Mouse (Mus musculus) megakaryocyte, embryonic 14.5 days (primary cell): ENCODE data around the gene Epo. TPM values are rescaled to one million over a fixed set of nuclear protein-coding genes. Genes with fewer than 3 reads are reported as not detected.

Source experiments
- H3K27me3 ChIP-seq: replicated peaks from 2 replicates; pipeline ENCODE3; 2012; ENCODE audit warnings: inconsistent platforms
- H3K36me3 ChIP-seq: replicated peaks from 2 replicates; pipeline ENCODE3; 2012; ENCODE audit warnings: low read length, inconsistent platforms, mixed read lengths
- H3K4me1 ChIP-seq: 2 replicates; pipeline ENCODE4 v1.6.1; 2012; ENCODE audit warnings: inconsistent platforms
- H3K4me3 ChIP-seq: replicated peaks from 2 replicates; pipeline ENCODE3; 2012; ENCODE audit warnings: moderate library complexity, mild to moderate bottlenecking, inconsistent platforms
- H3K9me3 ChIP-seq: 2 replicates; pipeline ENCODE4 v1.6.1; 2012; ENCODE audit warnings: inconsistent platforms
- FLI1 ChIP-seq: IDR thresholded peaks from 2 replicates; pipeline ENCODE4 v1.6.1; 2012; ENCODE audit warnings: low read length, inconsistent platforms, mixed read lengths
- GATA1 ChIP-seq: IDR thresholded peaks from 3 replicates; pipeline ENCODE4 v1.6.1; 2012; ENCODE audit warnings: mixed read lengths, low read length, inconsistent platforms, borderline replicate concordance
- polyA plus RNA-seq: library from polyadenylated mRNA; stranded (reverse); fragments of >175 nt; gene quantifications from 2 replicates; pipeline ENCODE4 v1.2.3, GENCODE M21; 2012; ENCODE audit warnings: low replicate concordance; ENCODE audit not compliant: insufficient read depth

Gene Epo
- polyA plus RNA-seq, 1 experiment, result not detected

DNA sequence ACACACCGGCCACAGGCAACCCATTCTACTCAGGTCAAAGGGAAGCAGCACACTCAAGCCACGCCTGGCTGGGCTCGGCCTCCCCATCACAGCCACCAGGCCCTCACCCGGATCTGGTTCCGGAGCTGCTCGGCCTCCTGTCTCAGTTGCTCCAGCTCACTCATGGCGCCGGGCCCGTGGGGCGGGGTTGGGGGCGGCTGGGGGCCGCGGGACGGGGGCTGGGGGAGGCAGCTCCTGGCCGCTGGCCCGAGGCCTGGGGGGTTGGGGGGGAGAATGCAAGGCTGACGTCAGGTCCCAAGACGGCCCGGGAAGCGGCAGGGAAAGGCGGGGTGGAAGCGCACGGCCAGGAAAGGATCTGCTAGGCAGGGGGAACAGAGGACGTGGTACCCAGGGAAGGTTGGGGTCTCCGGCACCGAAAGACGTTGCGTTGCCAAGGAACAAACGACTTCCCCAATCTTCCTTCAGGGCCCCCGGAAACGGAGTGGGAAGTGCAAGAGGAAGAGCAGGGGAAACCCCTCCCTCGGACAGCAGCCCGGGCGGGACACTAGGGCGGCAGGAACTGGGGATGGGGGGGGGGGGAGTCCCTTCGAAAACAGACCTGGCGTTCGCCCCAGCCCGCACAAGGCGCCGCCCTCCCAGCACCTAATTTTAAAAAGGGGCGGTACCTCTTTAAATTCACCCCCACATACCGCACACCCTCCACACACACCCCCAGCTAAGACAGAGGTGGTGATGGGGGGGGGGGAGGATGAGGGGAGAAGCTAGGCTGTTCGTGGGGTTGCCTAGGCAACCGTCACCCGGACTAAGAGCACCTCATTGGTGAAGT, 2.2 kb downstream of the Epo start:
- Histone ChIP-seq H3K36me3 (peaks cover 49% of the 10 kb centered on the region), H3K9me3 (no peaks in the 10 kb centered on the region), H3K27me3 (no peaks in the 10 kb centered on the region), H3K4me3 (peak overlapping the region; percentile 99), H3K4me1 (peaks cover 54% of the 10 kb centered on the region)
- no peak for TF ChIP-seq FLI1
- TF ChIP-seq GATA1, result no peak

- Histone ChIP-seq H3K36me3 (peaks cover 56% of the 10 kb centered on the region), H3K9me3 (no peaks in the 10 kb centered on the region), H3K4me1 (peaks cover 49% of the 10 kb centered on the region), H3K4me3 (peak overlapping the region; percentile 99), H3K27me3 (no peaks in the 10 kb centered on the region)
- TF ChIP-seq GATA1, result no peak
- TF ChIP-seq FLI1, result no peak
Observed at GRCm38 (mm10) chr5:137530075-137530474, 3.0 kb downstream of the Epo start.

DNA sequence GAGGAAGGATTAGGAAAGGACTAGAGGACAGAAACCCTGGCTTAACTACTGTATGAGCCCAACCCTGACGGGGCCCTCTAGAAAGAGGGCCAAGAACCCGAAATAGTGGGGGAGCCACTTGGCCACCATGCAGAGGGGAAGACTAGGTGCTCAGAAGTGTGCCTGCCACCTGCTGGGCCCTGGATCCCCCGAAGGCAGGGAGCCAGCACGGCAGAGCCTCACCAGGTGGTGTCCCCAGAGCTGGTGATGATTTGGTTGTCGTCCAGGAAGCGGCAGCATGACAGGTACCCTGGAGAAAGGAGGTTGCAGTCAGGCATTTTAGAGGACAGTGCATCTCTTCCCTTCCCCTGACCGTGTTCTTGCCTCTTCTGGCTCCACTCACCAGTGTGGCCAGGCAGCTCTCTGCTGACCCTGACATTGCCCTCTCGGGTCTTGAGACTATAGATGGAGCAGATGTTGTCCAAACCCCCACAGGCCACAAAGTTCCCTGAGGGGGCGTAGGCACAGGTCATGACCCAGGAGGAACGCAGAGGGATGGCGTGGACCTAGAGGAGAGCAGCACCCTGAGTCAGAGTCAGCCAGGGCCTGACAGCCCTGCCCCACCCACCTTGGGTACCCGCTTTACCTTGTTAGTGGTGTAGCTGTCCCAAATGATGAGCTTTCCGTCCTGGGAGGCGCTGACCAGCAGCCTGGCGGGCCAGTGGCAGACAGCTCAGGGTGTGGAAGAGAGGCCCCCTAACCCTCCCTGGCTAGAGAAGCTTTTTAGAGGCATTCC, 3.6 kb downstream of the Epo start:
- TF ChIP-seq FLI1 (no peak), GATA1 (no peak)
- Histone ChIP-seq H3K27me3 (no peaks in the 10 kb centered on the region), H3K36me3 (peaks cover 63% of the 10 kb centered on the region), H3K9me3 (no peaks in the 10 kb centered on the region), H3K4me3 (peak overlapping the region; percentile 4), H3K4me1 (peaks cover 43% of the 10 kb centered on the region)

DNA sequence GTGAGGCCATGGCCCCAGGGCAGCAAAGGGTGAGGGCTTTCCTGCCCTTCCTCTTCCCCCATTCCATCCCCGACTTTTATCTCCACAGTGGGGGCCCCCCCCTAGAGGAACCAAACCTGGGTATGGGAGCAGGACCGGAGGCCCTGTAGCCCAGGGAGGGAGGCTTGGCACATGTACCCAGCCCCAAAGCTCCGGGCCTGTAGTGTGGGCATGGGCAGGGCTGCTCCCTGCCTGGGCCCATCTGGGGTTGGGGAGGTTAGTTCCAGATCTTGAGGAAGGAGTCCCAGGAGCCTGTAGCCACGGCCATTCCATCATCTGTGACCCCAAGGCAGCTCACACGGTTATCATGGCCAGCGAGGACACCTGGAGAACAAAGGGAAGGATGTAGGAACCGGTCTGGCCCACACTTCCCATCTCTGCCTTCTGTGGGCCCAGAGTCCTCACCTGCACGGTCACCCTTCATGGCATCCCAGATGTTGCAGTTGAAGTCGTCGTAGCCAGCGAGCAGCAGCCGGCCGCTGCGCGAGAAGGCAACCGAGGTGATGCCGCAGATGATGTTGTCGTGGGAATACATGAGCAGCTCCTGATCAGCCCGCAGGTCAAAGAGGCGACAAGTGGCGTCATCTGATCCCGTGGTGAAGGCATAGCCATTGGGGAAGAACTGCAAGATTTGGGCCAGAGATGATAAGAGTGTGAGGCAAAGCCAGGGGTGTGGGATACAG, 4.6 kb downstream of the Epo start:
- Histone ChIP-seq H3K36me3 (peaks cover 73% of the 10 kb centered on the region), H3K9me3 (no peaks in the 10 kb centered on the region), H3K4me1 (peaks cover 39% of the 10 kb centered on the region), H3K4me3 (peak overlapping the region; percentile 54), H3K27me3 (no peaks in the 10 kb centered on the region)
- TF ChIP-seq GATA1, result no peak
- no peak for TF ChIP-seq FLI1

DNA sequence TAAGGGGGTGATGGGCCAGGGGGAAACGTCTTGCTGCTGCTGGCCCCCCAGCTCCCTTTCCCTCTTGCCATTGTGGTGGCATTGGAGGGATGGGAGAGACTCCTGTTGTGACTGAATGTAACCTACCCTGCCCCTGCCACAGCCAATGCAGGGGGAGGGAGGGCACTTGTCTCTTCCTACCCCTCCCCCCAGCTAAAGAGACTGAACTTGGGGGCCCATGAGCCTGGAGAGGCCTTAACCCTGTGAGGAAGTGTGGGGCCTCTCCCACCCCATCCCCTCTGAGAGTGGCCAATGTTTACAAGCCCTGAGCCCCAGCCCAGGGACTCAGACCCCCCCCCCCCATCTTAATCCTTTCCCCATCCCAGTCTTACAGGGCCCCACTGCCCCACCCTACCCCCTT, 5.6 kb downstream of the Epo start:
- H3K4me1 ChIP-seq, result peaks cover 39% of the 10 kb centered on the region
- no peak for TF ChIP-seq FLI1
- no peak for TF ChIP-seq GATA1
- H3K27me3 ChIP-seq, result no peaks in the 10 kb centered on the region
- H3K36me3 ChIP-seq, result peaks cover 83% of the 10 kb centered on the region
- H3K4me3 ChIP-seq, result no peak overlapping the region
- H3K9me3 ChIP-seq, result no peaks in the 10 kb centered on the region

DNA sequence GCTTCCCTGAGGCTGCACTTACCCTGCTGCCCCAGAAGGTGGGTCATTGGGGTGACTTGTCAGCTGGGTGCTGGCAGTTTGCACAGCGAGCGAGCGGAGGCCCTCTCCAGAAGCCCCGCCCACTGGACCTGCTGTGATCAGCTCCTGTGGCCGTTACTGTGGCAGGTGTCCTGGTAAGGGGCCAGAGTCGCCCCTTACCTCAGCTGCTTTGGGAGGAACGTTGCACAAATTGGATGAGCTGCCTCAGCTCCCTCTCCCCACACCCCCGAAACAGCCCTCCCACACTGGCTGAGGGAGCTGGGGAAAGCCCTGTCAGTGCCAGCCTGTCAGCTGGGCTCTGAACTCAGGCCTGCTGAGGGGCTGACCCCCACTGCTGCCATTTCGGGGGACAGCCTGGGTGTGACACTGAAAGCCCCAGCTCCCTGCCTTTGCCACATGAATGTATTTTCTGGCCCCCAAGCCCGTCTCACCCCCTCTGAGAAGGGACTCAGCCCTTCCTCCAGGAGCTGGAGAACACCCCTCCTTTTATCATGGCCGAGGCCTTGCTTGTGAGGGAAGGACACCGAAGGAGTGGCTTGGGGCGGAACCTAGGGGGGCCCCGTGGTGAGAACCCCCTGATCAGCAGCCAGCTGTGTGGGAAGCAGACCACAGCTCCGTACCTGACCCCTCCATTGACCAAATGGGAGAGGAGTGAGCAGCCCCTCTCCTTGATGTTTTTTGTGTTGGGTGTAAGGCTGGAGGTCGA, 6.7 kb downstream of the Epo start:
- peaks cover 39% of the 10 kb centered on the region for H3K4me1 ChIP-seq
- H3K4me3 ChIP-seq, result no peak overlapping the region
- no peak for TF ChIP-seq FLI1
- TF ChIP-seq GATA1, result no peak
- no peaks in the 10 kb centered on the region for H3K27me3 ChIP-seq
- peaks cover 93% of the 10 kb centered on the region for H3K36me3 ChIP-seq
- no peaks in the 10 kb centered on the region for H3K9me3 ChIP-seq

- peaks cover 30% of the 10 kb centered on the region for H3K4me1 ChIP-seq
- TF ChIP-seq GATA1, result no peak
- TF ChIP-seq FLI1, result no peak
- no peaks in the 10 kb centered on the region for H3K27me3 ChIP-seq
- no peaks in the 10 kb centered on the region for H3K9me3 ChIP-seq
- no peak overlapping the region for H3K4me3 ChIP-seq
- peaks cover 99% of the 10 kb centered on the region for H3K36me3 ChIP-seq
Observed at GRCm38 (mm10) chr5:137525511-137525910, 7.5 kb downstream of the Epo start.

DNA sequence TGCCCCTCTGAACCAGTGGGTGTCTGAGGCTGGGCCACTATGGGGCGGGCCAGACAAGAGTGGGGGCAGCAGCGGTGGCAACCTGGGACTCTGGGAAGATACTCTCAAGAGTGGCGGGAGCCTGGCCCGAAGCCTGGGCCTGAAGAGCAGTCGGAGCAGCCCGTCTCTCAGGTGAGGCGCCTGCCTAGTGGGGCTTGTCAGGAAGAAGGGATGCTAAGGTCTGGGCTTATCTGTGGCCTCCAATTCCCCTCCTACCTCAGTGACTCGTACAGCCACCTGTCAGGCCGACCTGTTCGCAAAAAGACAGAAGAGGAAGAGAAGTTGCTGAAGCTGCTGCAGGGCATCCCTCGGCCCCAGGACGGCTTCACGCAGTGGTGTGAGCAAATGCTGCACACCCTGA, 8.4 kb downstream of the Epo start:
- peaks cover 99% of the 10 kb centered on the region for H3K36me3 ChIP-seq
- H3K9me3 ChIP-seq, result no peaks in the 10 kb centered on the region
- H3K4me1 ChIP-seq, result peaks cover 22% of the 10 kb centered on the region

DNA sequence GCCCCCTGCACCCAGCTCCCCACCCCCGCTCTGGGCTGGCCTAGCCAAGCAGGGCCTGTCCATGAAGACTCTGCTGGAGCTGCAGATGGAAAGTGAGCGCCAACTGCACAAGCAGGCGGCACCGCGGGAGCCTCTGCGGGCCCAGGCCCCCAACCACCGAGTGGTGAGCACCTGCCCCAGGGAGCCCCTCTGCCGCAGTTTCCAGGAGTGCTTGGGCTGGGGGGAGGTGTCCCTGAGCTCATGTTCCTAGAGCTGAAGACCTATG, 8.9 kb downstream of the Epo start:
- peaks cover 99% of the 10 kb centered on the region for H3K36me3 ChIP-seq
- H3K9me3 ChIP-seq, result no peaks in the 10 kb centered on the region
- H3K4me3 ChIP-seq, result no peak overlapping the region
- H3K27me3 ChIP-seq, result no peaks in the 10 kb centered on the region
- no peak for TF ChIP-seq GATA1
- no peak for TF ChIP-seq FLI1
- H3K4me1 ChIP-seq, result peaks cover 17% of the 10 kb centered on the region

More for the DNA sequence above, 8.4 kb downstream of the Epo start:
- no peak overlapping the region for H3K4me3 ChIP-seq
- TF ChIP-seq GATA1 (no peak), FLI1 (no peak)
- H3K27me3 ChIP-seq, result no peaks in the 10 kb centered on the region
